Mouse (Mus musculus) liver, adult 2 months (tissue): Measurements from ENCODE around the gene Fstl5.

Experiments used
- CTCF ChIP-seq: fragments of 200-500 bp; IDR thresholded peaks from 2 replicates; pipeline ENCODE4 v1.5.1; 2011; ENCODE audit warnings: low read depth, low read length, control low read depth
- POLR2A ChIP-seq: fragments of 200-500 bp; IDR thresholded peaks from 2 replicates; pipeline ENCODE4 v1.6.1; 2011; ENCODE audit warnings: low read length, control low read depth; ENCODE audit not compliant: insufficient read depth; ENCODE audit errors: extremely low read depth

- TF ChIP-seq CTCF: no peak
- no peak for TF ChIP-seq POLR2A
Observed at GRCm38 (mm10) chr3:76140445-76140844, 66.4 kb downstream of the Fstl5 start.
